Mouse (Mus musculus): ENCODE results near the gene Lrmp.

DNA sequence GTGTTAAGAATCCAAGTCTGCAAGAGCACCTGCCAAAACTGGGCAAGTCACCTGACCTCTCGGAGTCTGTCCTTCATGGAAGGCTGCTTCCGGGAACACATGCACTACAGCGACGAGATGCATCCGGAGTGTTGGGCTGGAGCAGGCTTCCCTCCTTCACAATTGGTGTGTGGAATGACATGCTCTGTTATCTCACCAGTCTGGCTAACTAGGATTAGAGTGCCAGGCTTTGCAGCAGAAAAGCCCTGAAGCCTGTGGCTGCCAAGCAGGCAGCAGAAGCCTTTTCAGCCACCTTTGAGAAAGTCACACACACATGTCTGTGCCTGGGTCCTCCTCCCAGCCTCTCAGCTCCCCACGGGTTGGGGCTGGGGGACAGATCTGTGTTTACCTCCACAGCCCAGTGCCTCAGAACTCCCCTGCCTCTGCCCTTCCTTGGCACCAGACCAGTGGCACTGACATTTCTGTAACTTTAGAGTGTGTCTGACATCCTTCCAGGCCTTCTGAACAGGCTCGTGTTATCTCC is 10.2 kb downstream of the Lrmp start:
- TF ChIP-seq CTCF (IDR thresholded peaks at IDR 0.05; ENCODE audit: low read depth, low read length) (no peak), POLR2A (IDR thresholded peaks at IDR 0.05; ENCODE audit: borderline replicate concordance, low read depth, low read length) (no peak)

All from bone marrow macrophage, adult 2 months (primary cell).